Mouse (Mus musculus) hindbrain, embryonic 16.5 days (tissue): ENCODE data around the gene Med27. TPM values are rescaled to one million over a fixed set of nuclear protein-coding genes. Genes with fewer than 3 reads are reported as not detected.
A peak's percentile ranks its signal among the peaks of the same experiment; 100 is the strongest.

Source experiments
- ATAC-seq: fragments of 200-750 bp; cut with Nextera tagmentation; 2 replicates; pipeline ENCODE4 v1.8.0; 2017; ENCODE audit warnings: moderate TSS enrichment, moderate library complexity
- H3K27ac ChIP-seq: fragments of 300-500 bp; sonication (generic); 2 replicates; pipeline ENCODE4 v1.5.1; 2014; ENCODE audit warnings: low read depth, mild to moderate bottlenecking, control low read depth, low read length, moderate library complexity
- H3K27me3 ChIP-seq: fragments of 300-500 bp; sonication (generic); replicated peaks from 2 replicates; pipeline ENCODE4 v1.6.1; 2014; ENCODE audit warnings: low read length; ENCODE audit not compliant: control insufficient read depth, insufficient read depth
- H3K36me3 ChIP-seq: fragments of 300-500 bp; sonication (generic); 2 replicates; pipeline ENCODE4 v1.6.1; 2014; ENCODE audit warnings: mild to moderate bottlenecking, low read length, moderate library complexity, mixed read lengths; ENCODE audit not compliant: control insufficient read depth, insufficient read depth
- H3K4me1 ChIP-seq: fragments of 300-500 bp; sonication (generic); 2 replicates; pipeline ENCODE4 v1.6.1; 2014; ENCODE audit warnings: low read depth, low read length; ENCODE audit not compliant: control insufficient read depth, insufficient read depth
- H3K4me2 ChIP-seq: fragments of 300-500 bp; sonication (generic); 2 replicates; pipeline ENCODE4 v1.6.1; 2014; ENCODE audit warnings: mild to moderate bottlenecking, low read length, control low read depth, moderate library complexity
- H3K4me3 ChIP-seq: fragments of 300-500 bp; sonication (generic); 2 replicates; pipeline ENCODE4 v1.5.1; 2014; ENCODE audit warnings: mild to moderate bottlenecking, low read length, control low read depth, moderate library complexity
- H3K9ac ChIP-seq: fragments of 300-500 bp; sonication (generic); 2 replicates; pipeline ENCODE4 v1.6.1; 2014; ENCODE audit warnings: low read depth, mild to moderate bottlenecking, control low read depth, low read length, moderate library complexity
- H3K9me3 ChIP-seq: fragments of 300-500 bp; sonication (generic); 2 replicates; pipeline ENCODE4 v1.6.1; 2014; ENCODE audit warnings: mild to moderate bottlenecking, low read length, moderate library complexity; ENCODE audit not compliant: control insufficient read depth
- WGBS: fragments of 180-500 bp; shearing (Covaris S2); extraction: QIAGEN DNeasy Blood & Tissue Kit; methylation state at CpG from one replicate; pipeline ENCODE4 v1.1.7; 2014; 5-methylcytosine and 5-hydroxymethylcytosine counted together
- polyA plus RNA-seq: library from polyadenylated mRNA; unstranded; fragments of >200 nt; fragmentation: Nextera tagmentation; extraction: Ambion mirVana; gene quantifications from 2 replicates; pipeline ENCODE4 v1.2.1, GENCODE M21; 2015

The Med27 gene
- polyA plus RNA-seq, 1 experiment from 2014 or later: 60.2 TPM

DNA sequence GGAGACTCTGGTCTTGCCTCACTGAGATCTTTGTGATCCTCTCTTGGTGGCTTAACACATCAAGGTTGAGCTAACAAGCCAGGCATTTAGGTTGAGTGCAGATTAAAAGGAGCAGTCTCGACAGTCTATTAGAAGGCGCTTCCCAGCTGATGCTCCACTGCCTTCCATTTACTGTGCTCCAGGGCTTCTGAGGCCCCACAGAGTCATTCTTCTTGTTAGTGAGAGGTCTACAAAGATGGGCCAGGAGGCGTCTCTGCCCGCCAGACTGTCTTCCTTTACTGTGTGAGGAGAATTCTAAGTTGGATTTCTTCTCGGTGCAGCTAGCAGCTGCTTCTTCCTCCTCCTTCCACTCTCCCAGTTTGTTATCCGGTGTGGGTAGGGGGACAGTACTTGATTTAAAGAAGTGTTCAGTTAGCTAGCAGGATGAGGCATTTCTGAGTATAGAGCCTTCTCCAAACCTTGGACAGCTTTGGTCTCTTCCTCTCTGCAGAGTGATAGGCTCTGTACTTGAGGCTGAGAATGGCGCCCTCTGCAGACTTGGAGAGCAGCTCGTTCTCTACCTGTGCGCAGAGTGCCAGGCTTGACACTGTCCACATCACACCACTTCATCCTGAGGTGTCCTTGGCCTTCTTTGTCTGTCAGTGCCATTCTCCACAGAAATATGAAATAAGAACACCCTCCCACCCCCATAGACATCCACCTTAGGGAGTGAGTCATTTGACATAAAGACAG is 57.3 kb downstream of the Med27 start:
- ATAC-seq: no peak
- WGBS: 56% methylated on average over 9 of the region's 9 CpGs

DNA sequence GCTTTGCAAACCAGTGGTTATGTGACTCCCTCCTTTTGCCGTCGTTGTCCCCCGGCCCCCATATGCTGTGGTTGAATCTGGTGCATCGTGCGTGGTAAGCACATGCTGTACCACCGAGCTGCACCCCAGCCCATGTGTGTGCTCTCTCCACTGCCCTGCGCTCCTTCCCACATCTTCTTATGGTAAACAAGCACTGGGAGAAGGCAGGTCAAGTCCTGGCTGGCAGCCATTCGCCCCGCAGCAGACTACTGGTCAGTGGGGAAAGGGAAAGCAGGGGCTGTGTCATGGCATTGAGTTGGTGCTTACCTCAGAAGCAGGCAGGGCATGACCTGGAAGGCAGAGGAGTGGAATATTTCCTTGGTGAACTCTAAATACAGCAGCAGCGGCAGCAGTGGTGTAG is 58.3 kb downstream of the Med27 start:
- Histone ChIP-seq H3K4me2 (no peak overlapping the region), H3K4me1 (peaks cover 17% of the 10 kb centered on the region), H3K36me3 (no peaks in the 10 kb centered on the region), H3K9me3 (no peaks in the 10 kb centered on the region), H3K27me3 (no peaks in the 10 kb centered on the region), H3K4me3 (no peak overlapping the region), H3K27ac (no peak overlapping the region), H3K9ac (no peak overlapping the region)
- WGBS: 87% methylated on average over 10 of the region's 10 CpGs
- ATAC-seq: 0 out of 2 replicates have a peak, but pooled peaks have one; percentile 22

More for the DNA sequence above, 57.3 kb downstream of the Med27 start:
- H3K36me3 ChIP-seq: no peaks in the 10 kb centered on the region
- H3K27me3 ChIP-seq: no peaks in the 10 kb centered on the region
- no peaks in the 10 kb centered on the region for H3K9me3 ChIP-seq
- no peak overlapping the region for H3K9ac ChIP-seq
- H3K27ac ChIP-seq: no peak overlapping the region
- H3K4me1 ChIP-seq: peaks cover 17% of the 10 kb centered on the region
- H3K4me3 ChIP-seq: no peak overlapping the region
- H3K4me2 ChIP-seq: no peak overlapping the region

DNA sequence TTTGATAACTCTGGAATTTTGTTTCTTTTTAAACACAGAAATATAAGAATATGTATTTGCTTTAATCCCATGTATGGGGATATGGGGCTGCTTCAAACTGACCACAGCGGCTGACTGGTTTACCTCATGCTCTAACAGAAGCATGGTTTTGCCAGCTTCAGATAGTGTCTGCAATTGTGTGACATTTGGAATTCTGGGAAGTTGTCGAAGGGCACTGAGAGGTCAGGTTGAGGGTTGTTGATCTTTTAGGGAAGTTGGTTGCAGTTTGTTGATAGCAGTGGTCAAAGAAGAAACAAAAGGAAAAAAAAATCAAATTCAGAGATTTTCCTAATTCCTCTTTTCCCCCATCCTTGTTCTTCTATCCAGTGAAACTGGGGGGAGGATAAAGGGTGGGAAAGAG is 59.2 kb downstream of the Med27 start:
- H3K36me3 ChIP-seq: no peaks in the 10 kb centered on the region
- H3K4me2 ChIP-seq: no peak overlapping the region
- no peak overlapping the region for H3K27ac ChIP-seq
- H3K27me3 ChIP-seq: no peaks in the 10 kb centered on the region
- ATAC-seq: no peak
- no peaks in the 10 kb centered on the region for H3K9me3 ChIP-seq
- 92% methylated on average over 2 of the region's 2 CpGs for WGBS
- no peak overlapping the region for H3K9ac ChIP-seq
- H3K4me3 ChIP-seq: no peak overlapping the region
- H3K4me1 ChIP-seq: peaks cover 17% of the 10 kb centered on the region

DNA sequence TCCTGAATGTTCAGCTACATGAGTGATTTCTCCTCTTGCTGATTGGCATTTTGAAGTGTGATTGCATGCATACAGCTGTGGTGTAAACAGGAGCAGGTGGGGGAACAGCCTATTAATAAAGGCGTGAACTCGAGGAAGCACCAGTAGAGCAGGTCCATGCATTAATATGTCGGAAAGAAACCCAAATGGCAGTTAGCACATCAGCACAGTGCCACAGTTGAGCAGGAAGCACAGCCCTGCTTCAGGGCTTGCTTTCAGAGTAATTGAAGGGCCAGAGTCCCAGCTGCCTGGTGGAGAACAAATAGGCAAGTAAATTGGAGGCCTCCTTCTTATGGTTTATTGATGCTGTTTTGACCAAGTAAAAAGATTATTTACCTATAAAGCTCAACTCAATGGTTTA is 60.7 kb downstream of the Med27 start:
- 0 out of 2 replicates have a peak overlapping the region, but pooled peaks have one; percentile 11 for H3K27ac ChIP-seq
- H3K36me3 ChIP-seq: no peaks in the 10 kb centered on the region

DNA sequence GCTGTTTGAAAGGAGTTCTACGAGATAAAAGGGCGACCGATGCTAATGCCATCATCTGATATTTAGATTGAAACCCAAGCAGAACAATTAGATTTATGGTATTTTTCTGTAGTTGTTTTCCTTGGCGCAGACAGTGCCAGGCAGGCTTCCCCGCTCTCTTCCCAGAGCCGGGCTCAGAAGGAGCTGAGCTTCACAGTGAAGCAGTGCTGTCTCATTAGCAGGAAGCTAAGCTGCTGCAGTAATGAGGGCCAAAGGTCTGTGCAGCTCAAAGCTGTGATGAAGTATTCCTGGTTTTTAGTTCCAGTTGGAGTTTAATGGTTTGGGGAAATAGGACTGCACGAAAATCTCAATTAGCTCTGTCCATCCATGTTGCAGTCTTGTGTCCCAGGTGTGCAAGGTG is 61.1 kb downstream of the Med27 start:
- Histone ChIP-seq H3K9me3 (no peaks in the 10 kb centered on the region), H3K27me3 (no peaks in the 10 kb centered on the region), H3K4me1 (peaks cover 19% of the 10 kb centered on the region), H3K36me3 (no peaks in the 10 kb centered on the region), H3K4me3 (no peak overlapping the region), H3K4me2 (no peak overlapping the region), H3K9ac (no peak overlapping the region), H3K27ac (no peak overlapping the region)
- no peak for ATAC-seq
- 69% methylated on average over 7 of the region's 7 CpGs for WGBS

More for the DNA sequence above, 60.7 kb downstream of the Med27 start:
- no peak overlapping the region for H3K4me3 ChIP-seq
- peaks cover 17% of the 10 kb centered on the region for H3K4me1 ChIP-seq
- WGBS: 53% methylated on average over 3 of the region's 3 CpGs
- H3K9ac ChIP-seq: no peak overlapping the region
- no peak for ATAC-seq
- H3K4me2 ChIP-seq: no peak overlapping the region
- no peaks in the 10 kb centered on the region for H3K27me3 ChIP-seq
- H3K9me3 ChIP-seq: no peaks in the 10 kb centered on the region

DNA sequence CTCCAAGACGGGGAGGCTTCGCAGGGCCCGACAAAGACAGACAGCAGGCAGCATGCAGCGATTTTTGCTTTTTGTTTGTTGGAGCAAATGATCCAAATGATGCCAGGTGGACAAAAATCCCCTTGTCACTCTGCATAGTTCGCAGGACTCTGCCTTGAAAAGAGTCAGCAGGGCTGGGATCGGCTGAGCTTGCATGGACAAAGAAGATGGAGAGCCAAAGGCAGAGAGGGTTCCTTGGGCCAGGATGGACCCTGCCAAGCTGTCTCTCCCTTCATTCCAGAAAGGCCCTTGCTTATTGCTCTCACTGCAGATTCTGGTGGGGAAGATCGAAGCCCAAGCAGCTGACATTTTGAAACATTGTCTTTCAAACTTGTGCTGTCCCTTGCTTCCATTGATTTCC is 64.3 kb downstream of the Med27 start:
- Histone ChIP-seq H3K36me3 (no peaks in the 10 kb centered on the region), H3K9ac (no peak overlapping the region), H3K27ac (no peak overlapping the region), H3K27me3 (no peaks in the 10 kb centered on the region), H3K4me3 (no peak overlapping the region), H3K9me3 (no peaks in the 10 kb centered on the region), H3K4me2 (no peak overlapping the region), H3K4me1 (peaks cover 12% of the 10 kb centered on the region)
- ATAC-seq: no peak
- WGBS: 62% methylated on average over 7 of the region's 7 CpGs

DNA sequence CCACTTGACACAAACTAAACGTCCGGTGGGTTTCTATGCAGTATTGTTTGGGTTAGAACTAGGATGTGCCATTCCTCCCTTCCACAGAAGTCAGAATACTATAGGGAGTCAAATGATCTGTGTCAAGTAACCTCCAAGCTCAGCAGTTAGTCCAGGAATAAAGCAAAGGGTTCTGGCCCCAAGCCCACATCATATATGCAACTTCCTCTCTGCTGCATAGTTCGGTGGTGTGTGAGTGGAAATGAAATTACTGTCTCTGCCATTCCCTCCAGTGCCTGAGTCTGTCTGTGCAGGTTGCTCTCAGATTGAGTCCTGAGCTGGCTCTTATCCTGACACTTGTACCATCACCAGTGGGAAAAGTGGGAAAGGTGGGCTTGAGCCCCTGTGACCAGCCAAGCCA is 65.8 kb downstream of the Med27 start:
- H3K4me1 ChIP-seq: peaks cover 8% of the 10 kb centered on the region
- no peak overlapping the region for H3K4me2 ChIP-seq
- no peaks in the 10 kb centered on the region for H3K27me3 ChIP-seq
- WGBS: 58% methylated on average over 3 of the region's 3 CpGs
- H3K9ac ChIP-seq: no peak overlapping the region
- H3K36me3 ChIP-seq: no peaks in the 10 kb centered on the region
- no peaks in the 10 kb centered on the region for H3K9me3 ChIP-seq
- H3K4me3 ChIP-seq: no peak overlapping the region
- no peak for ATAC-seq
- no peak overlapping the region for H3K27ac ChIP-seq

DNA sequence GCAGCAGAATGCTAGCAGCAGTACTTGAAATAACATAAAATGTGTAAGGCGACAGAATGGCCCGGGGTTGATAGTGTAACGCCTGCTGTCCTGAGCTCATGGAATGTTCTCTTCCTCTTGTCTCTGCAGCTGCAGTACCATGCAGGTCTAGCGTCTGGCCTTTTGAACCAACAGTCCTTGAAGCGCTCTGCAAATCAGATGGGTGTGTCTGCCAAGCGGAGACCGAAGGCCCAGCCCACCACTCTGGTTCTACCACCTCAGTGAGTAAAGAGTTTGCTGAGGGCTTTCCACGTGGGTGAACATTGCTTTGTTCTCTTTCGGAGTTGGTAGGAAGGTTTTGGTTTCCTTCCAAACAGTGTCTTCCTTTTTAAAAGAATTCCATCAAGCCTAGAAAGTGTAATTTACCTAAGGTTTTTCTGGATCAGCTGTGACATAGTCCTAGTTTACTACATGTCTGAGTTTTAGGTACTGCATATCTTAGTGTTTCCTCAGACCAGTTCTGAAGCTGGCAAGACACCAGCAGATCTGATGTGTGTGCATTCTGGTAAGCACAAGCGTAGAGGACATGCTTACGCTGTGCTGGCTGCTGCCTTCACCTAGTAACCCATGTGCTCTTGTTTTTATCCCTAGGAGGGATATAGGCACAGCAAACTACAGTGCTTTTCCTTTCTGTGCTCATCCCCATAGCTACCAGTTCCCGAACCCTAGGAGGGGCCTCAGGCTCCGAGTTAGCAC is 66.8 kb downstream of the Med27 start:
- WGBS: 46% methylated on average over 13 of the region's 13 CpGs
- no peak for ATAC-seq

DNA sequence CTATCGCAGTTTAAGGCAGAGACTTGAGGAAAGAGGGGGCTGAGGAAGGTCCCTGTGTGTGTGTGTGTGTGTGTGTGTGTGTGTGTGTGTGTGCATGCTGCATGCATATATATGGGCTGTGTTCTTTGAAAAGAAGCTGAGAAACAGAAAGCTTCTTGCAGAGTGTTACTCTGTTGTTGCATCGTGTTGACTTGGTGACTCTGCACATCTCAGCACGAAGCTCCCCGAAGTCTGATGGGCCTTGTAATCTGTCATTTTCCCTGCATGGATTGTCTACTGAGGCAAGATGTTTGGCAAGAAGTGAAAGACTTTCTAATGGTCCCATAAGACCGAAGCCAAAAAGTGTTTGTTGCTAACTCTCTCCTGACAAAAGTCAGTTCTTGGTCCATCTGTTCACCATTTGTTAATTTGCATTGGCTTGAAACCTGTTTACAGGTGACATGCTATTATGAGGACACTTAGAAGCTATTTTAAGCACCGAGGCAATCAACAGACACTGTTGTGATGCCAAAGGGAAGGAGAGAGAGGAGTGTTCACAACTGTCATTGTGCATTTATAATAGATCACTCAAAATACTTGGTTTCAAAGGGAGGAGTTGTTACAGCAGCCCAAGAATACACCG is 68.3 kb downstream of the Med27 start:
- Histone ChIP-seq H3K4me2 (no peak overlapping the region), H3K27me3 (no peaks in the 10 kb centered on the region), H3K9ac (no peak overlapping the region), H3K27ac (no peak overlapping the region), H3K36me3 (no peaks in the 10 kb centered on the region), H3K4me3 (no peak overlapping the region), H3K9me3 (no peaks in the 10 kb centered on the region), H3K4me1 (peaks cover 12% of the 10 kb centered on the region)
- 62% methylated on average over 7 of the region's 7 CpGs for WGBS
- ATAC-seq: no peak

More for the DNA sequence above, 66.8 kb downstream of the Med27 start:
- Histone ChIP-seq H3K27me3 (no peaks in the 10 kb centered on the region), H3K9ac (no peak overlapping the region), H3K4me3 (no peak overlapping the region), H3K4me2 (no peak overlapping the region), H3K27ac (no peak overlapping the region), H3K9me3 (no peaks in the 10 kb centered on the region), H3K36me3 (no peaks in the 10 kb centered on the region), H3K4me1 (peaks cover 8% of the 10 kb centered on the region)
